In the genomic region with DNA sequence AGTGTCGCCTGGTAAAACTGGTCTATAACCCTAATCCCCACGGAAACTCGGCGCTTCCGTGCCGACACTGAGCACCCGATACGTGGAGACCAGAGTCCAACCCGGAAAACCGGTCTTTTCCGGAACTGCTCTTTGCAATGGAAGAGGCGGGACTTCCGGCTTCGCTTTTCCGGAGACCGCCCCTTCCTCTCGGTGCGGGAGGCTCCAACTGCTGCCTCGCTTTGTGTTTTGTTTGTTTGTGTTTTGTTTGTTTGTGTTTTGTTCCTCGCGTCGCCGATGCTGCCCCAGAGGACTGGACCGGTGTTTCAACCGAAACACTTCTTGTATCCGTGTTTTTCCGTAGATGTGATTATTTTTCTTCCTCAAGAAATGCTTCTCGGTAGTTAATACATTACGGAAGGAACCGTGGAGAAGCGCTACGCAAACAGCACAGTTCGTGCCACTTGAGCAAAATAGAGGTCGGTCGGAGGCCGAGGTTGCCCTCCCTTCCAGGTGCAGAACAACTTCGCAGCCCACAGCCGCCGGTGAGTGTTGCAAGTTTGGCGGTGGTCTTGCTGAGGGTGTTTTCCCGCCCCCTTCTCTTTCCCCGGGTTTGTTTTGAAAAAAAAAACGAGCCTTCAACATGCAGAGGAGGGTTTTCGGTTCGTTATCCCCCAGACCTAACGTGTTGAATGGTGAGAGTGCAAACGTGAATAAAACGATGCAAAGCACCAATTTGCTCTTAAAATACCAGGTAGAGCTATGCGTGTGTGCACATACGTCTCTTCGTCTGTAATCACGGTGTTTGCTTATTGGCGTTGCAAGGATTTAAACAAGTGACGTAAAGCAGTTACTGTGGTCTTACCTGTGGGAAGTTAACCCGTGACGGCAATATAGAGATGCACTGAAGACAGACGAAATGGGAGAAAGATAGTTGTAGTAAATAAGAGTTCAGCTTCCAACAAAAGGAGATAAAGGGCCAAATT, we compare ENCODE assay signal across 8 mouse cellular contexts. TPM values are rescaled to one million over a fixed set of nuclear protein-coding genes. Genes with fewer than 3 reads are reported as not detected.
DNase-seq lines count a peak whose midpoint lies in the region; ATAC-seq and TF ChIP-seq lines count a peak whose summit lies in the region.

A gene (plus strand): TSS at position 173 of the 965 bp plus-strand sequence.

- peak; percentile 94 for ATAC-seq in embryonic facial prominence, embryonic 13.5 days (ENCODE audit: insufficient number of reproducible peaks, insufficient read depth, low FRiP score, low TSS enrichment, low read depth)
- peak; percentile 87 for ATAC-seq in limb, embryonic 12.5 days (ENCODE audit: insufficient number of reproducible peaks, insufficient read depth, low FRiP score, low TSS enrichment, low read depth)
- peak; percentile 97 for ATAC-seq in midbrain, embryonic 15.5 days (replicated peaks)

- peak within 1 kb of the TSS; percentile 71 for H3K4me3 ChIP-seq in embryonic facial prominence, embryonic 13.5 days
- H3K4me3 ChIP-seq in kidney, adult 2 months (ENCODE audit: insufficient read depth, low read depth, low read length): peak within 1 kb of the TSS; percentile 67
- H3K4me3 ChIP-seq in limb, embryonic 12.5 days (replicated peaks): peak within 1 kb of the TSS; percentile 76
- peak within 1 kb of the TSS; percentile 80 for H3K4me3 ChIP-seq in midbrain, embryonic 15.5 days
- H3K4me3 ChIP-seq in spleen, adult 2 months (ENCODE audit: extremely low read depth, insufficient read depth, insufficient read length): peak within 1 kb of the TSS; percentile 79

- no peaks in the 10 kb centered on the region for H3K9me3 ChIP-seq in embryonic facial prominence, embryonic 13.5 days
- no peaks in the 10 kb centered on the region for H3K9me3 ChIP-seq in limb, embryonic 12.5 days
- H3K9me3 ChIP-seq in midbrain, embryonic 15.5 days: no peaks in the 10 kb centered on the region

- peak within 1 kb of the TSS; percentile 66 for H3K27ac ChIP-seq in embryonic facial prominence, embryonic 13.5 days
- peak within 1 kb of the TSS; percentile 39 for H3K27ac ChIP-seq in kidney, adult 2 months (ENCODE audit: insufficient read depth, low read depth, low read length)
- peak within 1 kb of the TSS; percentile 78 for H3K27ac ChIP-seq in limb, embryonic 12.5 days
- H3K27ac ChIP-seq in midbrain, embryonic 15.5 days: peak within 1 kb of the TSS; percentile 81
- H3K27ac ChIP-seq in spleen, adult 2 months (ENCODE audit: insufficient read depth, low read length): peak within 1 kb of the TSS; percentile 66

- H3K4me1 ChIP-seq in embryonic facial prominence, embryonic 13.5 days: peaks cover 14% of the 10 kb centered on the region
- peaks cover 8% of the 10 kb centered on the region for H3K4me1 ChIP-seq in kidney, adult 2 months (ENCODE audit: control insufficient read depth, insufficient read depth, low read length)
- H3K4me1 ChIP-seq in limb, embryonic 12.5 days (replicated peaks): peaks cover 14% of the 10 kb centered on the region
- H3K4me1 ChIP-seq in midbrain, embryonic 15.5 days: peaks cover 23% of the 10 kb centered on the region
- peaks cover 2% of the 10 kb centered on the region; the same call in 1 of the 2 replicates for H3K4me1 ChIP-seq in spleen, adult 2 months (ENCODE audit: control insufficient read depth, insufficient read depth, insufficient read length)

- TF ChIP-seq POLR2A in kidney, adult 2 months (IDR thresholded peaks at IDR 0.05; ENCODE audit: low read depth, low read length): no peak
- peak; percentile 95 for TF ChIP-seq POLR2A in spleen, adult 2 months (IDR thresholded peaks at IDR 0.05; ENCODE audit: low read depth, low read length)

- no peak for TF ChIP-seq CTCF in kidney, adult 2 months (conservative IDR thresholded peaks at IDR 0.05; ENCODE audit: insufficient read depth, insufficient read length, low read depth, low read length)
- no peak for TF ChIP-seq CTCF in spleen, adult 2 months (IDR thresholded peaks at IDR 0.05; ENCODE audit: extremely low read depth, insufficient read depth, insufficient read length, insufficient replicate concordance)

- H3K36me3 ChIP-seq in embryonic facial prominence, embryonic 13.5 days: peaks cover 28% of the 10 kb centered on the region
- peaks cover 5% of the 10 kb centered on the region for H3K36me3 ChIP-seq in kidney, adult 2 months (ENCODE audit: control insufficient read depth, insufficient read depth, low read length)
- peaks cover 43% of the 10 kb centered on the region for H3K36me3 ChIP-seq in limb, embryonic 12.5 days
- H3K36me3 ChIP-seq in midbrain, embryonic 15.5 days (replicated peaks): peaks cover 20% of the 10 kb centered on the region
- H3K36me3 ChIP-seq in spleen, adult 2 months (ENCODE audit: control insufficient read depth, insufficient read depth, low read length): peaks cover 11% of the 10 kb centered on the region

- peak within 1 kb of the TSS; percentile 78 for H3K4me2 ChIP-seq in embryonic facial prominence, embryonic 13.5 days
- H3K4me2 ChIP-seq in limb, embryonic 12.5 days: peak within 1 kb of the TSS; percentile 67
- peak within 1 kb of the TSS; percentile 69 for H3K4me2 ChIP-seq in midbrain, embryonic 15.5 days

- peak within 1 kb of the TSS; percentile 87 for H3K9ac ChIP-seq in embryonic facial prominence, embryonic 13.5 days
- peak within 1 kb of the TSS; percentile 79 for H3K9ac ChIP-seq in limb, embryonic 12.5 days (replicated peaks)
- peak within 1 kb of the TSS; percentile 71 for H3K9ac ChIP-seq in midbrain, embryonic 15.5 days

- H3K27me3 ChIP-seq in embryonic facial prominence, embryonic 13.5 days: no peaks in the 10 kb centered on the region
- no peaks in the 10 kb centered on the region for H3K27me3 ChIP-seq in kidney, adult 2 months (replicated peaks; ENCODE audit: control insufficient read depth, insufficient read depth, low read length)
- no peaks in the 10 kb centered on the region for H3K27me3 ChIP-seq in limb, embryonic 12.5 days
- H3K27me3 ChIP-seq in midbrain, embryonic 15.5 days (replicated peaks): no peaks in the 10 kb centered on the region
- H3K27me3 ChIP-seq in spleen, adult 2 months (ENCODE audit: control insufficient read depth, insufficient read depth, low read length): no peaks in the 10 kb centered on the region

- WGBS in embryonic facial prominence, embryonic 13.5 days: 8% methylated on average over 57 of the region's 57 CpGs
- WGBS in kidney, adult 2 months: 15% methylated on average over 57 of the region's 57 CpGs
- 6% methylated on average over 57 of the region's 57 CpGs for WGBS in limb, embryonic 12.5 days
- WGBS in midbrain, embryonic 15.5 days: 13% methylated on average over 57 of the region's 57 CpGs
- WGBS in spleen, adult 2 months: 3% methylated on average over 57 of the region's 57 CpGs

- peak; percentile 78 for DNase-seq in 3134 (ENCODE audit: extremely low read depth, insufficient read length, low spot score)
- DNase-seq in adrenal gland, postnatal 36 days: peak; percentile 92 to 93
- peak; percentile 94 for DNase-seq in heart, adult 18-20 months
- DNase-seq in kidney, adult 2 months: peak; percentile 95
- peak; percentile 82 to 86 for DNase-seq in spleen, adult 2 months (ENCODE audit: low read depth in 1 of 2, low spot score in 2 of 2)

RNA-seq across cellular contexts. Expression of the gene that starts here (rescaled TPM):
- 10 to 100 TPM; 17.2 to 17.4 TPM for total RNA-seq in adrenal gland, postnatal 36 days (2021)
- 94.5 and 94.8 TPM in 2 replicates for polyA plus RNA-seq in embryonic facial prominence, embryonic 13.5 days (2015; fragmentation: Nextera tagmentation; extraction: Ambion mirVana)
- total RNA-seq in heart, adult 18-20 months (2021): 1 to 10 TPM; 5.6 to 9.2 TPM
- 22.3 and 23.3 TPM in 2 replicates for polyA plus RNA-seq in kidney, adult 2 months (2012; rRNA removed)
- 93.8 and 101 TPM in 2 replicates for polyA plus RNA-seq in limb, embryonic 12.5 days (2016; fragmentation: Nextera tagmentation; extraction: Ambion mirVana)
- 100.0 and 102 TPM in 2 replicates for polyA plus RNA-seq in midbrain, embryonic 15.5 days (2015; fragmentation: Nextera tagmentation; extraction: Ambion mirVana)
- 22.2 and 24.7 TPM in 2 replicates for polyA plus RNA-seq in spleen, adult 2 months (2012; rRNA removed)

Comparison
In these comparisons a context has a peak if more than half of its experiments do, and no peak if none do; other contexts are left out.
1. Peak in every context shown above with its lines: DNase-seq, ATAC-seq, H3K4me3 ChIP-seq and H3K27ac ChIP-seq.